Mouse (Mus musculus): ENCODE results near the gene Arhgef7. TPM values are rescaled to one million over a fixed set of nuclear protein-coding genes. Genes with fewer than 3 reads are reported as not detected.

The Arhgef7 gene
- 31.6 and 33.2 TPM in 2 replicates for polyA plus RNA-seq (2015; fragmentation: Nextera tagmentation; extraction: Ambion mirVana)

GRCm38 (mm10) chr8:11727651-11728481 is at the start of gene Arhgef7:
Gene Arhgef7, plus strand, starts transcription at chr8:11727721.
- ATAC-seq: peak; percentile 72
- DNase-seq (ENCODE audit: low spot score): peak; percentile 36
- peak within 1 kb of the TSS; percentile 41; the same call in 1 of the 2 replicates for H3K9ac ChIP-seq (replicated peaks; ENCODE audit: low read depth)
- no peaks in the 10 kb centered on the region for H3K9me3 ChIP-seq (ENCODE audit: low read length)
- H3K27me3 ChIP-seq (replicated peaks; ENCODE audit: insufficient read depth, low read length): peaks cover 39% of the 10 kb centered on the region
- WGBS: 1% methylated on average over 63 of the region's 127 CpGs
- peak within 1 kb of the TSS; percentile 55 for H3K4me3 ChIP-seq (ENCODE audit: low read depth, low read length)
- no peaks in the 10 kb centered on the region for H3K36me3 ChIP-seq (ENCODE audit: insufficient read depth, low read length)
- no peaks in the 10 kb centered on the region for H3K4me1 ChIP-seq (ENCODE audit: insufficient read depth, low read depth, low read length)
- peak within 1 kb of the TSS; percentile 91 for H3K4me2 ChIP-seq (replicated peaks; ENCODE audit: low read depth, low read length)
- no peak within 1 kb of the TSS for H3K27ac ChIP-seq (ENCODE audit: low read length)
- no peak for TF ChIP-seq CTCF (IDR thresholded peaks at IDR 0.05)
- no peak for TF ChIP-seq EP300 (IDR thresholded peaks at IDR 0.05)

- WGBS: 74% methylated on average over 7 of the region's 7 CpGs
- no peak for ATAC-seq
These were observed 43.0 kb upstream of the Arhgef7 start for GRCm38 (mm10) chr8:11684558-11684957.

GRCm38 (mm10) chr8:11687251-11687650 is 40.3 kb upstream of the Arhgef7 start:
- TF ChIP-seq CTCF (IDR thresholded peaks at IDR 0.05) (no peak), EP300 (IDR thresholded peaks at IDR 0.05) (no peak)
- WGBS: 83% methylated on average over 5 of the region's 5 CpGs
- Histone ChIP-seq H3K27me3 (replicated peaks; ENCODE audit: insufficient read depth, low read length) (no peaks in the 10 kb centered on the region), H3K9ac (replicated peaks; ENCODE audit: low read depth) (no peak overlapping the region), H3K4me2 (replicated peaks; ENCODE audit: low read depth, low read length) (no peak overlapping the region), H3K27ac (ENCODE audit: low read length) (no peak overlapping the region), H3K4me3 (ENCODE audit: low read depth, low read length) (no peak overlapping the region), H3K4me1 (ENCODE audit: insufficient read depth, low read depth, low read length) (no peaks in the 10 kb centered on the region), H3K36me3 (ENCODE audit: insufficient read depth, low read length) (no peaks in the 10 kb centered on the region), H3K9me3 (ENCODE audit: low read length) (no peaks in the 10 kb centered on the region)
- ATAC-seq (no peak), DNase-seq (ENCODE audit: low spot score) (no peak)

More at GRCm38 (mm10) chr8:11684558-11684957, 43.0 kb upstream of the Arhgef7 start:
- Histone ChIP-seq H3K9ac (replicated peaks; ENCODE audit: low read depth) (no peak overlapping the region), H3K27me3 (replicated peaks; ENCODE audit: insufficient read depth, low read length) (no peaks in the 10 kb centered on the region), H3K4me1 (ENCODE audit: insufficient read depth, low read depth, low read length) (no peaks in the 10 kb centered on the region), H3K36me3 (ENCODE audit: insufficient read depth, low read length) (no peaks in the 10 kb centered on the region), H3K4me3 (ENCODE audit: low read depth, low read length) (no peak overlapping the region), H3K9me3 (ENCODE audit: low read length) (no peaks in the 10 kb centered on the region), H3K4me2 (replicated peaks; ENCODE audit: low read depth, low read length) (no peak overlapping the region), H3K27ac (ENCODE audit: low read length) (no peak overlapping the region)
- no peak for DNase-seq (ENCODE audit: low spot score)
- TF ChIP-seq EP300 (IDR thresholded peaks at IDR 0.05) (no peak), CTCF (IDR thresholded peaks at IDR 0.05) (no peak)

- Histone ChIP-seq H3K27me3 (replicated peaks; ENCODE audit: insufficient read depth, low read length) (no peaks in the 10 kb centered on the region), H3K4me2 (replicated peaks; ENCODE audit: low read depth, low read length) (no peak overlapping the region), H3K4me3 (ENCODE audit: low read depth, low read length) (no peak overlapping the region), H3K4me1 (ENCODE audit: insufficient read depth, low read depth, low read length) (no peaks in the 10 kb centered on the region), H3K9me3 (ENCODE audit: low read length) (no peaks in the 10 kb centered on the region), H3K27ac (ENCODE audit: low read length) (no peak overlapping the region), H3K9ac (replicated peaks; ENCODE audit: low read depth) (no peak overlapping the region), H3K36me3 (ENCODE audit: insufficient read depth, low read length) (no peaks in the 10 kb centered on the region)
- no peak for TF ChIP-seq CTCF (IDR thresholded peaks at IDR 0.05)
- no peak for TF ChIP-seq EP300 (IDR thresholded peaks at IDR 0.05)
- 52% methylated on average over 7 of the region's 7 CpGs for WGBS
- DNase-seq (ENCODE audit: low spot score) (no peak), ATAC-seq (no peak)
These were observed 37.6 kb upstream of the Arhgef7 start for GRCm38 (mm10) chr8:11689945-11690344.

GRCm38 (mm10) chr8:11691284-11691683 is 36.2 kb upstream of the Arhgef7 start:
- Histone ChIP-seq H3K9ac (replicated peaks; ENCODE audit: low read depth) (no peak overlapping the region), H3K27me3 (replicated peaks; ENCODE audit: insufficient read depth, low read length) (no peaks in the 10 kb centered on the region), H3K4me2 (replicated peaks; ENCODE audit: low read depth, low read length) (no peak overlapping the region), H3K4me1 (ENCODE audit: insufficient read depth, low read depth, low read length) (no peaks in the 10 kb centered on the region), H3K4me3 (ENCODE audit: low read depth, low read length) (no peak overlapping the region), H3K36me3 (ENCODE audit: insufficient read depth, low read length) (no peaks in the 10 kb centered on the region), H3K9me3 (ENCODE audit: low read length) (no peaks in the 10 kb centered on the region), H3K27ac (ENCODE audit: low read length) (no peak overlapping the region)
- ATAC-seq: no peak
- TF ChIP-seq CTCF (IDR thresholded peaks at IDR 0.05) (no peak), EP300 (IDR thresholded peaks at IDR 0.05) (no peak)
- DNase-seq (ENCODE audit: low spot score): no peak
- WGBS: 74% methylated on average over 6 of the region's 6 CpGs

GRCm38 (mm10) chr8:11691761-11692160 is 35.8 kb upstream of the Arhgef7 start:
- no peak overlapping the region for H3K4me2 ChIP-seq (replicated peaks; ENCODE audit: low read depth, low read length)
- H3K4me3 ChIP-seq (ENCODE audit: low read depth, low read length): no peak overlapping the region
- H3K9me3 ChIP-seq (ENCODE audit: low read length): no peaks in the 10 kb centered on the region
- H3K9ac ChIP-seq (replicated peaks; ENCODE audit: low read depth): no peak overlapping the region
- no peak for TF ChIP-seq EP300 (IDR thresholded peaks at IDR 0.05)
- no peak for TF ChIP-seq CTCF (IDR thresholded peaks at IDR 0.05)
- H3K36me3 ChIP-seq (ENCODE audit: insufficient read depth, low read length): no peaks in the 10 kb centered on the region
- H3K27me3 ChIP-seq (replicated peaks; ENCODE audit: insufficient read depth, low read length): no peaks in the 10 kb centered on the region
- H3K4me1 ChIP-seq (ENCODE audit: insufficient read depth, low read depth, low read length): no peaks in the 10 kb centered on the region
- ATAC-seq: no peak
- no peak for DNase-seq (ENCODE audit: low spot score)
- H3K27ac ChIP-seq (ENCODE audit: low read length): no peak overlapping the region
- 81% methylated on average over 6 of the region's 6 CpGs for WGBS
